Mouse (Mus musculus) limb, embryonic 12.5 days (tissue): ENCODE measurements around the gene Wnt2. TPM values are rescaled to one million over a fixed set of nuclear protein-coding genes. Genes with fewer than 3 reads are reported as not detected.

Experiments used
- ATAC-seq: fragments of 200-750 bp; cut with Nextera tagmentation; 2 replicates; pipeline ENCODE4 v1.8.0; 2017; ENCODE audit warnings: low read depth, moderate TSS enrichment; ENCODE audit not compliant: insufficient number of reproducible peaks, insufficient read depth, low FRiP score, low TSS enrichment
- H3K27ac ChIP-seq: fragments of 300-500 bp; sonication (generic); 2 replicates; pipeline ENCODE4 v1.5.1; 2016; ENCODE audit warnings: mild to moderate bottlenecking, moderate library complexity
- H3K27me3 ChIP-seq: fragments of 300-500 bp; sonication (generic); 2 replicates; pipeline ENCODE4 v1.6.1; 2016; ENCODE audit warnings: mild to moderate bottlenecking, moderate library complexity
- H3K36me3 ChIP-seq: fragments of 300-500 bp; sonication (generic); 2 replicates; pipeline ENCODE4 v1.6.1; 2016; ENCODE audit warnings: mild to moderate bottlenecking, moderate library complexity
- H3K4me1 ChIP-seq: fragments of 300-500 bp; sonication (generic); replicated peaks from 2 replicates; pipeline ENCODE4 v1.6.1; 2016
- H3K4me2 ChIP-seq: fragments of 300-500 bp; sonication (generic); 2 replicates; pipeline ENCODE4 v1.6.1; 2016; ENCODE audit warnings: mild to moderate bottlenecking, moderate library complexity
- H3K4me3 ChIP-seq: fragments of 300-500 bp; sonication (generic); replicated peaks from 2 replicates; pipeline ENCODE4 v1.5.1; 2016; ENCODE audit warnings: mild to moderate bottlenecking
- H3K9ac ChIP-seq: fragments of 300-500 bp; sonication (generic); replicated peaks from 2 replicates; pipeline ENCODE4 v1.6.1; 2016; ENCODE audit warnings: mild to moderate bottlenecking, moderate library complexity
- H3K9me3 ChIP-seq: fragments of 300-500 bp; sonication (generic); 2 replicates; pipeline ENCODE4 v1.6.1; 2016; ENCODE audit warnings: mild to moderate bottlenecking, moderate library complexity
- WGBS: fragments of 180-500 bp; shearing (Covaris S2); methylation state at CpG from one replicate; pipeline ENCODE4 v1.1.7; 2016; 5-methylcytosine and 5-hydroxymethylcytosine counted together
- polyA plus RNA-seq: library from polyadenylated mRNA; unstranded; fragments of >200 nt; fragmentation: Nextera tagmentation; extraction: Ambion mirVana; gene quantifications from 2 replicates; pipeline ENCODE4 v1.2.1, GENCODE M21; 2016

Wnt2 gene
- polyA plus RNA-seq, 1 experiment from 2014 or later: 2.1 TPM

- 82% methylated on average over 8 of the region's 8 CpGs for WGBS
- no peaks in the 10 kb centered on the region for H3K36me3 ChIP-seq
- H3K4me1 ChIP-seq: no peaks in the 10 kb centered on the region
- peaks cover 12% of the 10 kb centered on the region for H3K27me3 ChIP-seq
- no peak overlapping the region for H3K4me3 ChIP-seq
- no peak for ATAC-seq
- no peak overlapping the region for H3K9ac ChIP-seq
- H3K4me2 ChIP-seq: no peak overlapping the region
- H3K9me3 ChIP-seq: no peaks in the 10 kb centered on the region
- H3K27ac ChIP-seq: no peak overlapping the region
These were observed 6.1 kb downstream of the Wnt2 start for GRCm38 (mm10) chr6:18024133-18024794.

GRCm38 (mm10) chr6:18013346-18013745, 17.0 kb downstream of the Wnt2 start:
- no peak overlapping the region for H3K4me3 ChIP-seq
- no peaks in the 10 kb centered on the region for H3K9me3 ChIP-seq
- H3K4me2 ChIP-seq: peak overlapping the region; percentile 23
- H3K36me3 ChIP-seq: no peaks in the 10 kb centered on the region
- H3K9ac ChIP-seq: no peak overlapping the region
- WGBS: 25% methylated on average over 7 of the region's 7 CpGs
- peak; percentile 86 for ATAC-seq
- no peaks in the 10 kb centered on the region for H3K27me3 ChIP-seq
- H3K27ac ChIP-seq: peak overlapping the region; percentile 81
- H3K4me1 ChIP-seq: peaks cover 14% of the 10 kb centered on the region

- Histone ChIP-seq H3K4me3 (no peak overlapping the region), H3K27me3 (no peaks in the 10 kb centered on the region), H3K36me3 (no peaks in the 10 kb centered on the region), H3K9me3 (no peaks in the 10 kb centered on the region), H3K27ac (no peak overlapping the region), H3K4me1 (no peaks in the 10 kb centered on the region), H3K4me2 (no peak overlapping the region), H3K9ac (no peak overlapping the region)
- no peak for ATAC-seq
- 74% methylated on average over 3 of the region's 3 CpGs for WGBS
These were observed 23.0 kb downstream of the Wnt2 start for GRCm38 (mm10) chr6:18007356-18007755.

- H3K4me2 ChIP-seq: no peak overlapping the region
- WGBS: 87% methylated on average over 6 of the region's 6 CpGs
These were observed 28.3 kb downstream of the Wnt2 start for GRCm38 (mm10) chr6:18002065-18002464.

GRCm38 (mm10) chr6:17998497-17998896, 31.9 kb downstream of the Wnt2 start:
- 31% methylated on average over 4 of the region's 4 CpGs for WGBS
- no peaks in the 10 kb centered on the region for H3K36me3 ChIP-seq
- no peaks in the 10 kb centered on the region for H3K9me3 ChIP-seq
- no peak overlapping the region for H3K4me2 ChIP-seq
- no peak overlapping the region for H3K27ac ChIP-seq
- no peak overlapping the region for H3K9ac ChIP-seq
- no peak for ATAC-seq
- no peaks in the 10 kb centered on the region for H3K27me3 ChIP-seq
- H3K4me1 ChIP-seq: no peaks in the 10 kb centered on the region
- H3K4me3 ChIP-seq: no peak overlapping the region

More at GRCm38 (mm10) chr6:18002065-18002464, 28.3 kb downstream of the Wnt2 start:
- H3K27ac ChIP-seq: no peak overlapping the region
- no peak overlapping the region for H3K4me3 ChIP-seq
- no peaks in the 10 kb centered on the region for H3K4me1 ChIP-seq
- H3K9ac ChIP-seq: no peak overlapping the region
- no peaks in the 10 kb centered on the region for H3K9me3 ChIP-seq
- no peaks in the 10 kb centered on the region for H3K27me3 ChIP-seq
- no peak for ATAC-seq
- H3K36me3 ChIP-seq: no peaks in the 10 kb centered on the region

- H3K27me3 ChIP-seq: no peaks in the 10 kb centered on the region
These were observed 35.2 kb downstream of the Wnt2 start for GRCm38 (mm10) chr6:17994956-17995790.

GRCm38 (mm10) chr6:17991625-17992024, 38.8 kb downstream of the Wnt2 start:
- Histone ChIP-seq H3K4me1 (no peaks in the 10 kb centered on the region), H3K27me3 (no peaks in the 10 kb centered on the region), H3K9ac (no peak overlapping the region), H3K4me2 (no peak overlapping the region), H3K27ac (no peak overlapping the region), H3K36me3 (no peaks in the 10 kb centered on the region), H3K4me3 (no peak overlapping the region), H3K9me3 (no peaks in the 10 kb centered on the region)
- ATAC-seq: no peak
- 82% methylated on average over 7 of the region's 7 CpGs for WGBS

More at GRCm38 (mm10) chr6:17994956-17995790, 35.2 kb downstream of the Wnt2 start:
- Histone ChIP-seq H3K4me2 (no peak overlapping the region), H3K9ac (no peak overlapping the region), H3K36me3 (no peaks in the 10 kb centered on the region), H3K4me1 (no peaks in the 10 kb centered on the region), H3K4me3 (no peak overlapping the region), H3K27ac (no peak overlapping the region), H3K9me3 (no peaks in the 10 kb centered on the region)
- ATAC-seq: no peak
- WGBS: 48% methylated on average over 6 of the region's 6 CpGs

- no peak overlapping the region for H3K27ac ChIP-seq
- no peaks in the 10 kb centered on the region for H3K27me3 ChIP-seq
- ATAC-seq: no peak
- no peaks in the 10 kb centered on the region for H3K36me3 ChIP-seq
- H3K4me2 ChIP-seq: no peak overlapping the region
- no peaks in the 10 kb centered on the region for H3K9me3 ChIP-seq
- WGBS: 89% methylated on average over 9 of the region's 9 CpGs
- no peak overlapping the region for H3K9ac ChIP-seq
- no peaks in the 10 kb centered on the region for H3K4me1 ChIP-seq
- no peak overlapping the region for H3K4me3 ChIP-seq
These were observed 40.0 kb downstream of the Wnt2 start for GRCm38 (mm10) chr6:17990173-17991028.

- Histone ChIP-seq H3K36me3 (no peaks in the 10 kb centered on the region), H3K4me2 (no peak overlapping the region), H3K9ac (no peak overlapping the region), H3K4me3 (no peak overlapping the region), H3K27me3 (no peaks in the 10 kb centered on the region), H3K9me3 (no peaks in the 10 kb centered on the region), H3K27ac (no peak overlapping the region), H3K4me1 (no peaks in the 10 kb centered on the region)
- ATAC-seq: no peak
- 83% methylated on average over 1 of the region's 1 CpGs for WGBS
These were observed 51.0 kb downstream of the Wnt2 start for GRCm38 (mm10) chr6:17979361-17979760.

GRCm38 (mm10) chr6:17978881-17979280, 51.5 kb downstream of the Wnt2 start:
- Histone ChIP-seq H3K4me1 (no peaks in the 10 kb centered on the region), H3K36me3 (no peaks in the 10 kb centered on the region), H3K4me3 (no peak overlapping the region), H3K4me2 (no peak overlapping the region), H3K27ac (no peak overlapping the region), H3K9ac (no peak overlapping the region), H3K9me3 (no peaks in the 10 kb centered on the region), H3K27me3 (no peaks in the 10 kb centered on the region)
- no peak for ATAC-seq
- WGBS: 87% methylated on average over 3 of the region's 3 CpGs

GRCm38 (mm10) chr6:17978324-17978723, 52.1 kb downstream of the Wnt2 start:
- no peak overlapping the region for H3K27ac ChIP-seq
- ATAC-seq: no peak
- no peak overlapping the region for H3K4me2 ChIP-seq
- H3K9me3 ChIP-seq: no peaks in the 10 kb centered on the region
- no peaks in the 10 kb centered on the region for H3K4me1 ChIP-seq
- H3K36me3 ChIP-seq: no peaks in the 10 kb centered on the region
- H3K4me3 ChIP-seq: no peak overlapping the region
- no peaks in the 10 kb centered on the region for H3K27me3 ChIP-seq
- 78% methylated on average over 5 of the region's 5 CpGs for WGBS
- no peak overlapping the region for H3K9ac ChIP-seq
